Mouse (Mus musculus): Measurements from ENCODE around the gene Ecd.
A peak's percentile ranks its signal among the peaks of the same experiment; 100 is the strongest.

The Ecd gene

GRCm38 (mm10) chr14:20347991-20348541, at the start of gene Ecd, which contains the start of gene Fam149b:
Gene Ecd, minus strand, starts transcription at chr14:20348121.
Gene Fam149b, plus strand, starts transcription at chr14:20348162.
- DNase-seq: peak; percentile 82 to 84

GRCm38 (mm10) chr14:20397220-20397619, 49.3 kb upstream of the Ecd start:
- no peak for DNase-seq

- DNase-seq: peak; percentile 93 to 94
Observed at GRCm38 (mm10) chr14:20393205-20393913, 45.4 kb upstream of the Ecd start, which contains the start of gene Mrps16. Gene Mrps16, minus strand, starts transcription at chr14:20393634.

- no peak for DNase-seq
Observed at GRCm38 (mm10) chr14:20392326-20392725, 44.4 kb upstream of the Ecd start.

GRCm38 (mm10) chr14:20389446-20390079, 41.6 kb upstream of the Ecd start:
- no peak for DNase-seq

- peak; percentile 87 to 91 for DNase-seq
Observed at GRCm38 (mm10) chr14:20388441-20389129, 40.7 kb upstream of the Ecd start, which contains the start of gene Dnajc9. Gene Dnajc9, minus strand, starts transcription at chr14:20388910.

GRCm38 (mm10) chr14:20379753-20380430, 32.0 kb upstream of the Ecd start:
- no peak for DNase-seq

GRCm38 (mm10) chr14:20379087-20379640, 31.2 kb upstream of the Ecd start:
- DNase-seq: no peak

GRCm38 (mm10) chr14:20378313-20379061, 30.6 kb upstream of the Ecd start:
- DNase-seq: peak; percentile 28 to 49

GRCm38 (mm10) chr14:20377112-20377521, 29.2 kb upstream of the Ecd start:
- no peak for DNase-seq

- DNase-seq: no peak
Observed at GRCm38 (mm10) chr14:20371854-20372253, 23.9 kb upstream of the Ecd start.

GRCm38 (mm10) chr14:20370798-20371197, 22.9 kb upstream of the Ecd start:
- no peak for DNase-seq

GRCm38 (mm10) chr14:20368271-20368670, 20.4 kb upstream of the Ecd start:
- no peak for DNase-seq

GRCm38 (mm10) chr14:20363230-20363629, 15.3 kb upstream of the Ecd start:
- DNase-seq: no peak

GRCm38 (mm10) chr14:20347441-20347990, 405 bp downstream of the Ecd start:
- no peak for DNase-seq

GRCm38 (mm10) chr14:20345885-20346284, 2.0 kb downstream of the Ecd start:
- no peak for DNase-seq

GRCm38 (mm10) chr14:20340866-20341265, 7.1 kb downstream of the Ecd start:
- DNase-seq: no peak

GRCm38 (mm10) chr14:20340149-20340548, 7.8 kb downstream of the Ecd start:
- DNase-seq: no peak

- no peak for DNase-seq
Observed at GRCm38 (mm10) chr14:20339415-20339814, 8.5 kb downstream of the Ecd start.

- no peak for DNase-seq
Observed at GRCm38 (mm10) chr14:20331316-20331715, 16.6 kb downstream of the Ecd start.

GRCm38 (mm10) chr14:20328474-20328873, 19.4 kb downstream of the Ecd start:
- no peak for DNase-seq

Measured in thymus, adult 18-20 months (tissue).